Mouse (Mus musculus): Measurements from ENCODE around the gene Cpsf6.

Gene Cpsf6

DNA sequence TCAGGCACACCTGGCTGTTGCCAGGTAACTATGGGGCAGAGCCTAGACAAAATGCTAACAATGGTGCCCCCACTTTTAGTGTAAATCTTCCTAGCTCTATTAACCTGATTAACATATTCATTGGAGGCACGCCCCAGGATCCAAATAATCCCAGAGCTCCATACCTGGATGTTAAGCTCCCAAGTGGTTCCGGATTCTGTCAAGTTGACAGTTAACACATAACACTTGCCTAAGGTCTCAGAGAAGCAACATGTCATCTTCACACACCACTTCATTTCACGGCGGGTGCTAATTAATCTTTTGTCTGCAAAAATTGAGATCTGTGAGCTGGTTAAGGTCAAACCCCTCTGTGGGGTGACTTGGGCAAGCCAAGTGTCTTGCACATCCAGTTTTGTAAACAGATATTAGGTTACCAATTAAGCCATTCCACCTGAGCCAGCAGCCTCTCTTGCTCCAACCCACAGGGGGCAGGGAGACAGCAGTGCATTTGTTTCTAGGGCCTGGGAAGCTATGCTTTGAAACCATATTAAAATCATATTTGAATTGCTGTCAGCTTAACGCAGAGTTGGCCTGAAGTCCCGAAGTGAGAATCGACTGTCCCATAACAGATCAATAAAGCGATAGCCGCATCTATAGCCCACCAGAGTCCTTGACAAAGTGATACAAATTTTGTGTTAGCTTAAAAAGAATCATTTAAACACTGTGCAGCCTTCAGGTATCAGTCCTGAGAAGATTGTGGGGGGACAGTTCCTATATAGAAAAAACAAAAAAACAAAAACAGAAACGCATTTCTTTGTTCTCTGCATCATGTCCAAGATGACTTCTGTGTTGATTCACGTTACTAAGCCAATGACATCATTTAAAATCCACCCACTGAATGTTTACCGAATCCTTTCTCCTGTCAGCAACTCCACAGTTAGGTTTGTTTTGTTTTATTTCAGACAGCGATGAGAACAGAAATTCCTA lies 34.0 kb upstream of the Cpsf6 start:
- no peak for DNase-seq (ENCODE audit: low spot score)

DNA sequence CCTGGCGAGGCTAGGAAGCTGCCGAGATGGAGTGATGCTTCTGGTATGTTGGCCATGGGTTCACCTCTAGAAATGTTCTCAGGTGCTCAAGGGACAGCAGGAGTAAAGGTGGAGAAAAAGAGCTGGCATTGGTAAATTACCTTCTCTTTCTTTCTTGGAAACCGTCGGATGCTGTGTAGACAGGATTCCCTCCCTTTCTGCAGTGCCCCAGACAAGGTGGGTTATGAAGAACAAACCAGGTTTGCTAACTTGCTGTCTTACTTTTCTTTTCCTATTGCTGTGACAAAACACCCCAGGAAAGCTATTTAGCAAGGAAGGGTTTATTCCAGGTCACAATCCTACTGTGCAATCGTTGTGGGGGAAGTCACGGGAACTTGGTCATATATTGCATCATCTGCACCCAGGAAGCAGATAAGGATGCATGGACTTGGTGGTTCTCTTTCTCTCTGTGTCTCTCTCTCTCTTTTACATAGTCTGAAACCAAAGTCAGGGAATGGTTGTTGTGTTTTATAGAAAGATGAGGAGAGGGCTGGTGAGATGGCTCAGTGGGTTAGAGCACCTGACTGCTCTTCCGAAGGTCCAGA lies 32.8 kb upstream of the Cpsf6 start:
- no peak for DNase-seq (ENCODE audit: low spot score)

DNA sequence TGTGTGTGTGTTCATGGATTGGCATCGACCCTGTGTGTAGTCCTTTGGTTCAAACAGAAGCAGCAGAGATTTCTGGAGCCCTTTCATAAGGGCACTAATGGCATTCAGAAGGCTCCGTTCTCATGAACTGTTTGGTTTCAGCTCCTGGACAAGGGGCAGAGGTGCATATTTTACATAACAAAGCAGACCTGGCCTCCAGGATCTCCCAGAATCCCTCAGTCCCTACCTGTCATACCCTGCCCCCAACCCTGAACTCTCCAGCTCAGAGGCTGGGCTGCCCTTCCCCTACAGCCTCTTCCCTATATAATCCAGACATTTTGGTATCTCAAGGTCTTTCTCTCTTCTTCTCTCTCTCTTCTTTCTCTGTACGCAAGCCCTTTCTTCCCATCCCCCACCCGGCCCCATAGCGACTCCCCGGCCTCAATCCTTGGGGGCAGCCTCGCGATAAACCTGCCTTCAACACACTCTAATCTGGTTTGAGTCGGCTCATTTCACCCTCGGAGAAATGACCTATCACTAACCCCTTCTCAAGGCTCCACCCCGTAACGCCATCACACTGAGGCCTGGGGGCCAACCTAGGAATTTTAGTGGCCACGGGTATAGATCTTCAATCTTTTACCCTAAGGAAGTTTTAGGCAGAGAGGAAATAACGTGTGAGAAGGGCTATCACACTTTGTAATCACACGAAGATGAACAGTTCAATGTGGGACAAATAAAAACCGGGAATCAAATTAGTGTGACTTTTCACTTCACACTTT lies 32.1 kb upstream of the Cpsf6 start:
- no peak for DNase-seq (ENCODE audit: low spot score)

DNA sequence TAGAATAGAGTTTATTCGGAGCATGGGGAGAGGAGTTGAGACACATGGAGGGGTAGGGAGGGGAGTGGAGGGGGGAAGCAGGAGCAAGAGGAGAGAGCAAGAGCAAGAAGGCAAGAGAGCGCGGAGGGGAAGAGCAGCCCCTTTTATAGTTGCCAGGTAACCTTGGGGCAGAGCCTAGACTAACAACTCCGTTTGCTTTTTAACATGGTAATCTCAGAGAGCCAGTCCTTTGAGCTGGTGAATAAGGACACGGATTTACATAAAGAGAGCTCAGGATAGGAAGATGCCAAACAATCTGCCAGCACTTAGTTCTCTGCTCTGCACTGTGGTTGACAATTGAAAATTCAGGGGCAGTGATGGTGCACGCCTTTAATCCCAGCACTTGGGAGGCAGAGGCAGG lies 31.3 kb upstream of the Cpsf6 start:
- no peak for DNase-seq (ENCODE audit: low spot score)

DNA sequence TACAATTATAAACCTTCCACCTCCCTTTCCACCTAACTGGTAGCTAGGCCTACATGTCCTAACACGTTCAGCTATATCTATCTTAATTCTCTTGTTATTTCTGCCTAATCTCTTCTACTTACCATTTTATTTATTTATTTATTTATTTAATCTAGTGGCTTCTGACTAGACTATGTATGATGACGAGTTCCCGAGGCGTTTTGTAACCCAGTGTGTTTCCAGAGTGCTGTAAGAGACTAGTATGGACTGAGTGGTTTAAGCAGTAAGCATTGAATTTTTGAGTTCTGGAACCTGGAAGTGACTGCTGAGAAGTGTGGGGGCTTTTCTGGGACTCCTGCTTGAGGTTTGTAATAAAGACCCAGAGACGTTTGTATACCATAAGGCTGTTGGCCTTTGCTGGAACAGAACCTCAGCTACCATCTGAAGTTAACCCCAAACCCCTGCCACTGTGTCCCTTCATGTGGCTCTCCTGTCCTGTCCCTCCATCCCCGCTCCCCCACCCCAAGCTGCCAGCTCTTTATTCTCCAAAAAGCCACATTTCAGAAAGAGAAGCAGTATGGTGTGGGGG lies 30.8 kb upstream of the Cpsf6 start:
- no peak for DNase-seq (ENCODE audit: low spot score)

DNA sequence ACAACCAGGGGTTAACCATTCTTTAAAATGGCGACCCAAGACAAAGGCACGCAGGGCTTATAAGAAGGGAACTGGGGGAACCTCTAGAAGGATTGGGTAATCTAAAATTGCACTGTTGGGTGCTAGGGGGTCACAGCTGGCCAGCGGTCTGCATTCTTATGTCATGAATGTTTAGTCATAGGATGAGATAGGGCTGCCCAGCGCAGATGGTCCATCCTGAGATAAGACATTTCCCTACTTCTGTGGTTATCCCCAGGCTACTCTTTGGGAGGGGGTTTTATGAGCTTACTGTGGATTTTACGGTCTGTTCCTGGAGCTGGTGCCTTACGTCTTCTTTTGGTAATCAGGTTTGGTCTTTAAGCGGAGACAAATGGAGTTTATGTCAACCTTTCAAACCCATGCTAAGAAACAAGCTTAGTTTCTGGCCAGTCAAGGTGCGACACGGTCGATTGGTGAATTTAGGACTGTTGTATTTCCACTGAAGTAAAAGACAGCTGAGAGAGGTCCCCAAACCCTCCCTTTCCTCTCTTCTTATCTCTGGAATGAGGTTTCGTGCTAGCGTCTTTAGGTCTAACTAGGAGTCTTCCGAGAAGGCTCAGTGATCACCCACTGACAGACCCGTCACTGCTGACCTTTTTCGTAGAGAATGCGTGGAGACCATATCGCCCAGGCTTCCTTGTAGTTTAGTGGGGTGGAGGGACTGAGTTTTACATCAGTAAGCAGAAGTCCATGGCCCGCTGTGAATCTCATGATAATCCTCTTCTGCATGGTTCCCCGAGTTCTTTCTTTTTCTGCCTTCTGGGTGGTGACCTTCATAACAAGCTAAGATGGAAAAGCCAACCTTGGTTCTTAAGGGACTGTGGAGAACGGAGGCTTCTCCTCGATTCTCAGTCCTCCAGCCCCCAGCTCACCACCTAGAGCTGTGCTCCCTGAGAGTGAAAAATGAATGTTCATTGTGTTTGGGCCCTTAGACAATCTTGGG lies 29.8 kb upstream of the Cpsf6 start:
- DNase-seq (ENCODE audit: low spot score) = no peak

DNA sequence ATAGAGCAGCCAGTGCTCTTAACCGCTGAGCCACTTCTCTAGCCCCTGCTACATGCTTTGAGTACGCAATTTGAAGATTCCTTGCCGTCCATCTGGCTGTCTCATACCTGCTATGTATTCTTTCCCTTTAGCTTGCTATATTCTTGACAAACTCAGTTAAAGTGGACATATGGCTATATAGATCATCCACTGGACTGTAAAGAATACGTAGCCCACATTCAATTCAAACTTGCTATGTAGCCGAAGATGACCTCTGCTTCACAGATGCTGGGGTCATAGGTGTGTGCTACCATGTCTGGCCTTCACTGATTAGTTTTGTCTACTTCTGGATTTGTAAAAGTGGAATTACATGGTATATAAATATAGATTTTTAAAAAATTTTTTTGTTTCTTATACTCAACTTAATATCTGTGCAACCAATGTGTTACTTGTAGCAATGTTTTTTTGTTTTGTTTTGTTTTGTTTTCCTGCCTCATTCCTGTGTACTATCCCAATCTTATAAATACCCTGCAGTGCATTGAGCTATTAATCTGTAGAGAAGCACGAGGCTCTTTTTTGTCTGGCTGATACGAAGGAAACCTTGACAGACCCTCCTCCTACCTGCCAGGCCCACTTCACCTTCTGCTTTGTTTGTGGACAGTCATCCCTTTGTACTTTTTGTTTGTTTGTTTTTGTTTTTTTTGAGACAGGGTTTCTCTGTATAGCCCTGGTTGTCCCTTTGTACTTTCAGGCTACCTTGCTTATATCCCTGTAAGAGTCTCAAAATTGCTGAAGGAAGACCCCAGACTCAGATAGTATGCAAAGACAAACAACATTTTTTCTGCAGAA lies 28.9 kb upstream of the Cpsf6 start:
- no peak for DNase-seq (ENCODE audit: low spot score)

DNA sequence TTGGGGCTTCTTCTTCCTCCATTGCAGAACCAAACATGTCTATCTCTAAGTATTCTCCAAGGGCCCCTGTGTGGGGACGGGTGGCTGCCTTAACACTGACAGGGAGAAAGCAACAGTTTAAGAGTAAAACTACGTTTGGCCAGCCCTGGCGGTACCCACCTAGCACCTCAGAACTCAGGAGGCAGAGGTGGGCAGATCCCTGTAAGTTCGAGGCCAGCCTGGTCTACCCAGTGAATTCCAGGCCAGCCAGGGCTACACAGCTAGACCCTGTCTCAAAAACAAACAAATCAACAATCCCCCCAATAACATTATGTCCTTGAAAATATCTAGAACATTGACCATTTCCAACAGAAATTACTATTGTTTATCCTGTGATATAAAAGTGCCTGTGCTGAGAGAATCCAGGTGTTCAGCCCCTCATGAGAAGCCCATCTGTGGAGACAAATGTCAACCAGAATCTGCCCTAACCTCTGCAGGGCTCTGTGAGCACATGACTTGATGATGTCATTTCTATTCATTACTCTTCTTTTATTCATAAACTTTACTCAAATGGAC lies 28.0 kb upstream of the Cpsf6 start:
- DNase-seq (ENCODE audit: low spot score) = no peak

DNA sequence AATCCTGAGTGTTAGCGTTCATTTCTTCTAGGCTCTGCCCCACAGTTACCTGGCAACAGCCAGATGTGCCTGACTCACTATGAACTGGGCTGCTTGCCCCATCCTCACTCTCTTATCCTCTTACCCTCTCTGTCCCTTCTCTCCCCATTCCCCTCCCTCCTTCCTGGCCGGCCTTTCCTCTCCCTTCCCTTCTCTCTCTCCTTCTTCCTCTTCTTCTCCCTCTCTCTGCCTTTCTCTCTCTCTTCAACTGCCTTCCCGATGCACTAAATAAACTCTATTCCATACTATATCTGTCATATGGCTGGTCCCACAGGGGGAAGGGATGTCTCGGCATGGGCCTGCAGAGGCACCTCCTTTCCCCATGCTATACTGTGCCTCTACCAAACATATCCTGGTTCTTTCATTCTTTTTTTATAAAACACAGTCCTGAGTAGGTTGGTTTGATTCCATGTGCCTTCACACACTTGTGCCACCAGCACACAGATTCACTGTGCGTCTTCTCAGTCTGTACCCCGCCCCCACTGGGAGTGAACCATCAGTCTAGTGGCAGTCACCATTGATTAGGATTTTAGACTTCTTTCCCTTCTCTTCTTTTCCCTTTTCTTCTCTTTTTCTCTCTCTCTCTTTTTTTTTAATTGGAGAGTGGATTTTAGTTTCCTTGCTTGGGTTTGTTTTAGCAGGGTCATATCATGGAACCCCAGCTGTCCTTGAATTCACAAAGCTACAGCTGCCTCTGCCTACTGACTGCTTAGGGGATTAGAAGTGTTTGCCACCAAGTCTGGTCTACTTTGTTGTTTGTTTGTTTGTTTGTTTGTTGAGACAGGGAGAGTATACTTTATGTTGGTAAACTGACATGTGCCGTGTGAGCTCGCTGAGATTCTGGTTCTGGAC lies 27.3 kb upstream of the Cpsf6 start:
- no peak for DNase-seq (ENCODE audit: low spot score)

DNA sequence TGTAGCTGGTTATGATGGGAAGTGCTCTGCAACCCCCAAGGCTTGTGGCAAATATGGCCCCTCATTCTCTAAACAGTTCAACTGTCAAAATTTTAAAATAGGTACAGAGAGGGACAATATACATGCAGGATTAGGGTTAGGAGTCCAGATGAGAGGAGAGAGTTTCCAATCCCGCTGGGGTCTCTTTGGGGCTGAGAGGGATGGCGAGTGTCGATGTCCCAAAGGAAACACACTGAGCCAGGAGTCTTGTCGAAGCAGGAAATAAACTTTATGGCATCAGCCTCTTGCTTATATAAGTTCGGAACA lies 26.4 kb upstream of the Cpsf6 start:
- DNase-seq (ENCODE audit: low spot score) = no peak

DNA sequence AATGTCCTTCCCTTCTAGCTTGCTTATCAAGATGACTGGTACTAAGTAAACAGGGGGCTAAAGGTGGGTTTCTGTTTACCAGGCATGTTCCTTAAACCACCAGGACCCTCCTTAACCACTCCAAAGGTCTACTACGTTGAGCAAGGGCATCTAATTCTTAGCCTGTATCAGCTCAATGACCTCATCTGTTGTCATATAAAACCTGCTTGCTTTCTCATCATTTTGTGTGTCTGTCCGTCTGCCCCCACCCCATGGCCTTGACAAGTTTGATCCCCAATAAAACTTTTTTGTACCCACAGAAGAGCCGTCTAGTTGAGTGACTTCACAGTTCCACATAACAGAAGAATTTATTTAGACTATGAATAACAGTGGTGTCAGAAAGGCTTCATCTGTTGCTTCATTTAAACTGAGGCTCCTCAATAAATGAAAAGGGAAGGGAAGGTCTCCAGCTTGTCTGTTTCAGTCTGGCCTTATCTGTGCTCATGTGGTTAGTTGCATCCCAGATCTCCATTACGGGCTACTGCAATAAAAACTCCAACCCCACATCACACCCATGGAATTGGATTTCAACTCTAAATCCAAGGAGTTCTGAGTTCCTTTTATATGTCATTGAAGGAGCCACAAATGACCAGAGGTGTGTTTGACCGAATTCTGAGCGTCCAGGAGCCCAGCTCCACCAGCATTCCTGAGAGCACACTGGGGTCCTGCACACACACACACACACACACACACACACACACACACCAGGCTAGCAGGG lies 25.9 kb upstream of the Cpsf6 start:
- no peak for DNase-seq (ENCODE audit: low spot score)

DNA sequence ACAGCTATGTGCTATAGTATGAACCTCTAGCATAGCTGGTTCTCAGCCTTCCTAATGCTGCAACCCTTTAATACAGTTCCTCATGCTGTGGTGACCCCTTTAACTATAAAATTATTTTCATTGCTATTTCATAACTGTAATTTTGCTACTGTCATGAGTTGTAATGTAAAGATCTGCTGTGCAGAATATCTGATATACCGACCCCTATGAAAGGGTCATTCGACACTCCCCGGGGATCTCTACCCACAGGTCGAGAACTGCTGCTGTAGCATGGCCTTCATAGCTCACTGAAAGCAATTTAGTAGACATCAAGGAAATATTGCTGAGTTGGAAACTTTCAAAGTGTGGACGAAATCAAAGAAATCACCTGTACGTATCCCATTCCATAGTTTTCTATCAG lies 24.6 kb upstream of the Cpsf6 start:
- no peak for DNase-seq (ENCODE audit: low spot score)

DNA sequence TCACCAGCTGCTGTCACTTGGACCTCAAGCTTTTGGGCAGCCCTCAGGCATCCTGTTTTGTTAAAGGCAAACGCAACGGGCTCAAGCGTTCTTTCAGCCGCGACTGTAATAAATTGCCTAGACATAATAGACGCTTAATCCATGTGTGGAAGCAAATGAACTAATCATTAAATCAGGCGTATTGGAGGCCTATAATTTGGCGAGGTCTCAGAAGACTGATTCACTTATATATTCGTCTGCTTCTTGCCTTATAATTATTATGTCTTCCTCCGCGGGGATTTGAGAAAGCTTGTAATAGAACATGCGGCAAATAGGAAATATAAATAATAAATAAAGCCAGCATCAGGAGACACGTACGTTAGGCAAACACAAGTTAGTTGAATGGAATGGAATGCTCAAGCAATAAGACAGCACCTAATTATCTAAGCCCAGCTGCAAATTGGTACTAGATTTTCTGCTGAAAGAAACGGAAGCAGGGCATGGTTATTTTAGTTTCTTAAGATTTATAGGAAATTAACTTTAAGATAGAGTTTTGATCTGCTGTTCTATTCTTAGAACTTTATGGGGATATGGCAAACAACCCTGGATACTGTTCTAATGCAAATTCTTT lies 23.6 kb upstream of the Cpsf6 start:
- no peak for DNase-seq (ENCODE audit: low spot score)

DNA sequence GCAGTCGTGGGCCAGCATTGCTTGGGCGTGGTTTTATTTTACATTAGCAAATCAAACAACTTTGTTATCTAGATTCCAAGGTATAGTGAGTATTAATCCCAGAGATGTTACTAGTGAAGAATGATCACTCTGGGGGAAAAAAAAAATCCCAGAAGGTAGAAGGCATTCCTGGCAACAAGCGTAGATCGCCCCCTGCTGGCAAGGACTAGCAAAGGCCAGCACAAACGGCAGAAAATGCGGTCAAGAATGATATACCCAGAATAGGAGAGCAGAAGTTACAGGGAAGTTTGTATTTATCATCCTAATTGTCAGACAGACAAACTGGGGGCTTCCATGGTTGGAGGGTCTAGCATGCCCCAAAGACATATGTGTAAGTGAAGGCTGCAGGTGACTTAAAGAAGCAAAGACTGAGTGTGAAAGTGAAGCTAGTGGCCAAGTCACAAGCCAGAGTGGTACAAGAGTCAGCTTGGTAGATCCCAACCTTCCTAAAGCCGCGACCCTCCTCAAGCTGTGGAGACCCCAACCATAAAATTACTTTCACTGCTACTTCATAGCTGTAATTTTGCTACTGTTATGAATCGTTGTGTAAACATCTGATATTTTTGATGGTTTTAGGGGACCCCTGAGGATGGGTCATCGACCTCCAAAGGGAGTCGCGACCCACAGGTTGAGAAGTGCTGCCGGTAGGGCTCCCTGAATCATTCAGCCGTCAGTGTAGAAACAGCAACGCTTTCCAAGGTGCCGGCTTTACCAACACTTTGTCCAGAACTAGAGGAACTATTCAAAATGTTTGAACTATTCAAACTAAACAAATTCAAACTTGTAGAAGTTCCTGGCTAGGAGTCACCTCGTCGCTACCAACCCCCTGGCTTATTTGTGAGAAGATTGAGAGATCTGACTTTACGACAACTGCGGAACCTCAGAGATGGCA lies 22.9 kb upstream of the Cpsf6 start:
- DNase-seq (ENCODE audit: low spot score) = peak; percentile 26

DNA sequence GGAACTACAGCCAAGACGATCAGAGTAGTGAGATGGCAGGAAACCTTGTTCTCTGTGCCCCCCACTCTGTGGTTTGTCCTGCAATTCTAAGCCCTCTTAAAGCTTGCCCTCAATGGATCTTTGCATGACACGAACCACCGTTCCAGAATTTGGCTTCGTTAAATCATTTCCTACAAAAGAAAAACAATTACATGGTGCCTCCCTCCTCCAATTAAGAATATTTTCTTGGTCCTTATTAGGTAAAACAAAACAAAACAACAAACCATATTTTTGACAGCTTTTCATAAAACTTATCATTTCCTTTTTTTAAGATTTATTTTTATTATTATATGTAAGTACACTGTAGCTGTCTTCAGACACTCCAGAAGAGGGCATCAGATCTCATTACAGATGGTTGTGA lies 21.5 kb upstream of the Cpsf6 start:
- DNase-seq (ENCODE audit: low spot score) = no peak

DNA sequence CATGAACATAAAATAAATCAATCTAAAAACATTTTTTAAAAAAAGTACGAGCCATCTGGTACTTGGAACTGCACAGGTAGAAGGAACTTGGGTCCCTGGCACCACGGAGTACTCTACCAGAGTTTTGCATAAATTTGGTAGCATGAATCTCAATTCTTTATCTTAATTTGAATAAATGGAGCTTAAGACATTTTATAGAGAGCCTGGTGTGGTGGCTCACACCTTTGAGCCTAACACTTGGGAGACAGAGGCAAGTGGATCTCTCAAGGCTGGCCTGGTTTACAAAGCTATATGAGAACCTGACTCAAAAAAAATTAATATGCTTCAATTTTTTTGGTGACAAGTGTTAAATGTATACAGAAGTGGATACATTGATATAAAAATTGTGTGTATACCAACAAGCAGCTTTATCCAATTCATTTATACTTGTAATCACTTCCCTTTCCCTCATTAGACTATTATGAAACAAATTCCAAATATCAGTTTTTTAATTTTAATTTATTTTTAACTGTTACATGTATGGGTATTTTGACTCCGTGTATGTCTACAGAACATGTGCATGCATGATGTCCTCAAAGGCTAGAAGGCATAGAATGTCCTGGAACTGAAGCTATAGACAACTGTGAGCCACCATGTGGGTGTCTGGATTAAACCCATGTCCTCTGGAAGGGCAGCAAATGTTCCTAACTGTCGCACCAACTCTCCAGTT lies 20.6 kb upstream of the Cpsf6 start:
- DNase-seq (ENCODE audit: low spot score) = no peak

All from urinary bladder, postnatal 25 days (tissue).